Mouse (Mus musculus): ENCODE measurements around the gene Cd68.

Cd68 gene

GRCm38 (mm10) chr11:69695361-69696181 is 29.6 kb upstream of the Cd68 start, which contains the start of the genes Tnfsf12 and Tnfsfm13:
Gene Tnfsf12, minus strand, starts transcription at chr11:69695849.
Gene Tnfsfm13, minus strand, starts transcription at chr11:69696098.
- DNase-seq (ENCODE audit: inconsistent age in 2 of 2, low spot score in 1 of 2) = peak; percentile 85 to 95

DNA sequence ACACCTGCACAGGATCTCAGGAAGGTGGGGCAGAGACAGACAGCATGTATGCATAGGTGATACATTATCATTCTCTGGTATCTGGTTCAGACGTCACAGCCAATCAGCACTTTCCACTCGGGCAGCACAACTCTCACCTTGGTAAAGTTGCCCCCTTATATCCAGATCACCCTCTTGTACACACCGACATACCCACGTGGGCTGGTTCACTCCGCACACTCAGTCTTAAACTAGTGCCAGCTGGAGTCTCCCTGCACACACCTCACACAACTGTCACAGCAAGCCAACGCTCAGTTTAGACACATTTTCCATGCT is 29.1 kb upstream of the Cd68 start:
- no peak for DNase-seq (ENCODE audit: inconsistent age in 2 of 2, low spot score in 1 of 2)

GRCm38 (mm10) chr11:69693421-69693965 is 27.5 kb upstream of the Cd68 start:
- DNase-seq (ENCODE audit: inconsistent age in 2 of 2, low spot score in 1 of 2) = no peak

GRCm38 (mm10) chr11:69692863-69693262 is 26.9 kb upstream of the Cd68 start:
- no peak for DNase-seq (ENCODE audit: inconsistent age in 2 of 2, low spot score in 1 of 2)

DNA sequence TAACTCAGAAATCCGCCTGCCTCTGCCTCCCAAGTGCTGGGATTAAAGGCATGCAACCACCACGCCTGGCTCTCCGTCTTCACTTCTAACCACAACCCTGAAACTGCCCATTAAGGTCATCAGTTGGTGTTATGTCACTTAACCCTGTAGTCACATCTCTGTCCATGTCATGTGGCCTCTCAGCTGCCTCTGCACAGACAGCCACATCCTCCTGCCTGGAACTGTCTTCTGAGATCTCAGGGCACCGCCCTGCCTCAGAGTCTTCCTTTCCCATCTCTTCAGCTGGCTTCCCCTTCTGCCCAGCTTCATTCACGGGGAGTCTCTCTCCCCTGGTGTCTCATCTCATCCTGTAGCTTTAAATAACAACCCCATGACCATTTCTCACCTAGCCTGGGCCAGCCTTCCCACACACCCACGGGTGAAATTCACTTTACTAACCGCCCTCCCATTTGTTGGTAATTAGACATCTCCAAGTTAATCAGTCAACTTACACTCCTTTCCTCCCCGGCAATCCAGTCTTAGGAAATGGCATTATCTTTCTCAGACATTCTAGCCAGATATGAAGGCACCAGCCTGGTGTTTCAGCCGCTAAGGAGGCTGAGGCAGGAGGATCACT is 26.4 kb upstream of the Cd68 start:
- no peak for DNase-seq (ENCODE audit: inconsistent age in 2 of 2, low spot score in 1 of 2)

DNA sequence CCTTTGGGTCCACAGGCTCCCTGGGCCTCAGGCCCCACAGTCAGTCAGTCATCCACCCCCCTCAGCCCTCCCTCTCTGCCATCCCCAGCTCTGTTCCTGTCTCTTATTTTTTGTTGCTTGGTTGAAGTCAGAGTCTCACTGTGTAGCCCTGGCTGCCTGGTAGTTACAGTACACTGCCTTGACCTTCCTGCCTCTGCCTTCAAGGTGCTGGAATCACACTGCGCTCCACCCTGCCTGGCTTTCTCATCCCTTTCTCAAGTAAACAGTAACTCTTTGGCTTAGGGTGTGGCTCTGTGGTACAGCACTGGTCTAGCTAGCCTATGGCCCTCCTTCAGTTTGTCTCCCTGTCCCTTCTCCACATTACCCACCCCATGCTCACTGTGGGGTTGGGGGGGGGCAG is 23.9 kb upstream of the Cd68 start:
- no peak for DNase-seq (ENCODE audit: inconsistent age in 2 of 2, low spot score in 1 of 2)

GRCm38 (mm10) chr11:69687061-69687460 is 21.1 kb upstream of the Cd68 start:
- DNase-seq (ENCODE audit: inconsistent age in 2 of 2, low spot score in 1 of 2) = no peak

- DNase-seq (ENCODE audit: inconsistent age in 2 of 2, low spot score in 1 of 2) = peak; percentile 67 to 81
These were observed 20.4 kb upstream of the Cd68 start for GRCm38 (mm10) chr11:69686377-69686776.

- DNase-seq (ENCODE audit: inconsistent age in 2 of 2, low spot score in 1 of 2) = peak; percentile 80 to 95
These were observed 19.7 kb upstream of the Cd68 start, which contains the start of gene Tnfsf13 for GRCm38 (mm10) chr11:69685526-69686148. Gene Tnfsf13, minus strand, starts transcription at chr11:69685784.

DNA sequence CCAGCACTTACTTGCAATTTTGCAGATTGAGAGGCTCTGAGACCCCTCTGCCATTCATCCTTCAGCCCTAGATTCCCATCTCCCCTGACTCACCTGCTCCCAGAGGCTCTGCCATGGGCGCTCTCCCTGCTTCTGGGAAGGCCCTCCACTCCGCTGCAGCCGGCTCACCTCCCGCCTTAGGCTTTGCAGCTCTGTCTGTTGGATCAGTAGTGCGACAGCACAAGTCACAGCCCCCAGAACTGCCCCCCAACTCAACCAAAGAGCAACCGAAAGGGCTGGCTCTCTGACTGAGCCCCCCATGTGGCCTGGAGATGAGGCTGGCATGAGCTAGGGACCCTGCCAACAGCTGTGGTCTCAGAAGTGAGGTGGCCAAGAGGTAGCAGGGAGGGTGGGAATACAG is 19.0 kb upstream of the Cd68 start:
- DNase-seq (ENCODE audit: inconsistent age in 2 of 2, low spot score in 1 of 2) = no peak

GRCm38 (mm10) chr11:69684128-69684745 is 18.3 kb upstream of the Cd68 start:
- DNase-seq (ENCODE audit: inconsistent age in 2 of 2, low spot score in 1 of 2) = peak; percentile 42 to 54

- peak in 1 of 2 experiments; percentile 54 for DNase-seq (ENCODE audit: inconsistent age in 2 of 2, low spot score in 1 of 2)
These were observed 17.6 kb upstream of the Cd68 start for GRCm38 (mm10) chr11:69683576-69683975.

DNA sequence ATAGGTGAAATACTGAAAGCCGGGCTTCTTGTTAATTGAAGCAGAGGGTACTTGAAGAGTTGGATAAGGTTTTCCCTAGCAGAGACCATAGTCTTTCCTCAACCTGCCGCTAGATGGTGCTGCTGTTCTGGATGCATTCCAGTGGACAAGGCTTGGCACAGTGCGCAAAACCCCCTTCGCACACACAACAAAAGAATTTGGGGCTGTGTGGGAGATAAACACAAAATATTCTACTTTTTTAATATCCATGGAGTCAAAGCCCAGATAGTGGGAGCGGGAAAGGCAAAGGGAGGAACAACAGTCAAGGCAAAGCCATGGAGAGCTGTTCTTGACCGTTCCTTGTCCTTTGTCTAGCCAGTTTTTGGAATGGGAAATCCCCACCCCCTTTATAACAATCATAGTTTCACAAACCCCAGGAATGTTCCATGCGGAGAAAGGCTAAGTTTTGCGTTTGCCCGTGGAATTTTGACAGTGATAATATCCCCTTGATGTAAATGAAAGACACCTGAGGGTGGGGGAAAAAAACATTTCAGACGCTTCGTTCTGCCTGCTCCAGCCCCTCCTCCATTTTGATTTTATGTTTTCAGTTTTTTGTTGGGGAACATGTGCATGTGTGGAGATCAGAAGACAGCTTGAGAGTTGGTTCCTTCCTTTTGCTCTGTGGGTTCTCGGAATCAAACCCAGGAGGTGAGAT is 17.0 kb upstream of the Cd68 start:
- DNase-seq (ENCODE audit: inconsistent age in 2 of 2, low spot score in 1 of 2) = peak; percentile 89 to 97

GRCm38 (mm10) chr11:69682209-69682839 is 16.4 kb upstream of the Cd68 start:
- DNase-seq (ENCODE audit: inconsistent age in 2 of 2, low spot score in 1 of 2) = peak in 1 of 2 experiments; percentile 46

GRCm38 (mm10) chr11:69681314-69682208 is 15.6 kb upstream of the Cd68 start, which contains the start of gene Senp3:
Gene Senp3, minus strand, starts transcription at chr11:69682084.
- DNase-seq (ENCODE audit: inconsistent age in 2 of 2, low spot score in 1 of 2) = peak; percentile 98

GRCm38 (mm10) chr11:69680136-69680855 is 14.3 kb upstream of the Cd68 start:
- DNase-seq (ENCODE audit: inconsistent age in 2 of 2, low spot score in 1 of 2) = peak in 1 of 2 experiments; percentile 51

DNA sequence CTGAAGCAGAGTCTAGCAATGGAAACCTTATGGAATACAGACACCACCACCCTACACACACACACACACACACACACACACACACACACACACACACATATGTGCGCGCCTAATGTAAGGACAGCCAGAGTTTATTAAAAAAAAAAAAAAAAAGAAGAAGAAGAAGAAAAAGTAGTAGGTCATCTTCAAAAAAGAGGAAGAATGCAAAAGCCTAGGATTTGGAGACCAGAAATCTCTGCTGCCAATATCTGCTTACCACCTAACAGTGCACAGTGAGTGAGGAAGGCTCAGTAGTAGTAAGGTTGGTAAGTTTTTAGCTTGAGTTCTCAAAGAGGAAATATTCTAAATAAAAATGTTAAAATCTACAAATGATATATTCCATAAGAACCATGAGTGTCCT is 13.2 kb upstream of the Cd68 start:
- DNase-seq (ENCODE audit: inconsistent age in 2 of 2, low spot score in 1 of 2) = no peak

GRCm38 (mm10) chr11:69672211-69672706 is 6.3 kb upstream of the Cd68 start, which contains the start of gene Eif4a1:
Gene Eif4a1, minus strand, starts transcription at chr11:69672423.
- DNase-seq (ENCODE audit: inconsistent age in 2 of 2, low spot score in 1 of 2) = peak; percentile 100
